Mouse (Mus musculus): ENCODE measurements around the gene Aaed1. TPM values are rescaled to one million over a fixed set of nuclear protein-coding genes. Genes with fewer than 3 reads are reported as not detected.

Gene Aaed1
- polyA plus RNA-seq, 1 experiment: 41.0 TPM

DNA sequence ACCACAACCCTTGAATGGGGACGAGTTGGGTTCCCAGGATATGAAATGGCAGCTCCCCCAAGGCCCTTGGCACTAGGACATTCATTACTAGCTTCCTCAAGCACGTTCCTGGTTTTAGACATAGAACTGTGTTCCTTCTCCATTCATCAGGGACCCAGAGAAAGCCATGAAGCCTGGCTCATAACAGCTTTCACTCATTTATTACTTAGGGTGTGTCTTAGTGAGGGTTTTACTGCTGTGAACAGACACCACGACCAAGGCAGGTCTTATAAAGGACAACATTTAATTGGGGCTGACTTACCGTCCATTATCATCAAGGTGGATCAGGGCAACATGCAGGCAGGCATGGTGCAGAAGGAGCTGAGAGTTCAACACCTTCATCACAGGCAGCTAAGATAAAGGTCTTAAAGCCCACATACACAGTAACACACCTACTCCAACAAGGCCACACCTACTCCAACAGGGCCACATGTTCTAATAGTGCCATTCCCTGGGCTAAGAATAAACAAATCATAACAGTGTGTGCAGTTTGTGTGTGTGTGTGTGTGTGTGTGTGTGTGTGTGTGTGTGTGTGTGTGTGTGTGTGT lies 23.1 kb upstream of the Aaed1 start:
- H3K27ac ChIP-seq (ENCODE audit: insufficient read depth, low read length): no peak overlapping the region
- H3K4me1 ChIP-seq (ENCODE audit: control insufficient read depth, insufficient read depth, low read length): no peaks in the 10 kb centered on the region
- TF ChIP-seq POLR2A (IDR thresholded peaks at IDR 0.05; ENCODE audit: low read depth, low read length) (no peak), CTCF (IDR thresholded peaks at IDR 0.05; ENCODE audit: borderline replicate concordance, insufficient read depth, low read length) (no peak)
- H3K4me3 ChIP-seq (ENCODE audit: insufficient read depth, low read length): no peak overlapping the region

DNA sequence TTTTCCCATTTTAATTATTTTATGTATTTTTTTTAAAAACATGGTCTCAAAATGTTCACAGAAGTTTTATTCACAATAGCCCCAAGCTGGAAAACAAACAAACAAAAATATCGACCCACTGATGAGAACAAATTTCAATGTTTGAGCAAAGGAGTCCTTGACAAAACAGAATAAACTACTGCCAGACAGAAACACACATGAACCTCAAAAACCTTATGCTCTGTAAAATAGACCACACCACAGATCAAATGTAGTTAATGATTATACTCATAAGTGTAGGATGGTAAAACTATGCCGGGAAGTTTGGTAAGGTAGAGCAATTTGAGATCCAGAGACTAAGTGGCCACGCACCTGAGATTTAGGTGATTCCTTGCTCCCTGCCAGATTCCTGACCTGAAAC lies 20.6 kb upstream of the Aaed1 start:
- Histone ChIP-seq H3K27ac (ENCODE audit: insufficient read depth, low read length) (no peak overlapping the region), H3K4me1 (ENCODE audit: control insufficient read depth, insufficient read depth, low read length) (no peaks in the 10 kb centered on the region), H3K4me3 (ENCODE audit: insufficient read depth, low read length) (no peak overlapping the region)
- TF ChIP-seq CTCF (IDR thresholded peaks at IDR 0.05; ENCODE audit: borderline replicate concordance, insufficient read depth, low read length): no peak
- no peak for TF ChIP-seq POLR2A (IDR thresholded peaks at IDR 0.05; ENCODE audit: low read depth, low read length)

DNA sequence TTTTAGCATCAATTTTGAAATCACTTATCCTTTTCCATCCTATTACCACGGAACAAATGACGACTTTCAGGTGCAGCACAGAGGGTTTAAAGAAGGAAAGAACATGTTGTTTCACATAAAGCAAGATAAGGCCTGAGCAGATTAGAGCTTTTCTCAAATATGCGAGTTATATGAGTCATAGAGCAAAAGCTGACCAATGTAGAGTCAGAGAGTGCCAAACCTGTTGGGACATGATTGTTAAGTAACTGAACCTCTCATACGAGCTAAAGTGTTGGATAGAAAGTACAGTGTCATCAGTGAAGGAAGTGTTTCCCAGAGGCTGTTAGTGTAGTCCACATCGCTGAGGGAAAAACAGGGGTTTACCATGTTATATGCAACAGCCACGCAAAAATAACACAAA lies 19.8 kb upstream of the Aaed1 start:
- no peak overlapping the region for H3K4me3 ChIP-seq (ENCODE audit: insufficient read depth, low read length)
- no peak for TF ChIP-seq CTCF (IDR thresholded peaks at IDR 0.05; ENCODE audit: borderline replicate concordance, insufficient read depth, low read length)
- no peak for TF ChIP-seq POLR2A (IDR thresholded peaks at IDR 0.05; ENCODE audit: low read depth, low read length)
- no peak overlapping the region for H3K27ac ChIP-seq (ENCODE audit: insufficient read depth, low read length)
- no peaks in the 10 kb centered on the region for H3K4me1 ChIP-seq (ENCODE audit: control insufficient read depth, insufficient read depth, low read length)

DNA sequence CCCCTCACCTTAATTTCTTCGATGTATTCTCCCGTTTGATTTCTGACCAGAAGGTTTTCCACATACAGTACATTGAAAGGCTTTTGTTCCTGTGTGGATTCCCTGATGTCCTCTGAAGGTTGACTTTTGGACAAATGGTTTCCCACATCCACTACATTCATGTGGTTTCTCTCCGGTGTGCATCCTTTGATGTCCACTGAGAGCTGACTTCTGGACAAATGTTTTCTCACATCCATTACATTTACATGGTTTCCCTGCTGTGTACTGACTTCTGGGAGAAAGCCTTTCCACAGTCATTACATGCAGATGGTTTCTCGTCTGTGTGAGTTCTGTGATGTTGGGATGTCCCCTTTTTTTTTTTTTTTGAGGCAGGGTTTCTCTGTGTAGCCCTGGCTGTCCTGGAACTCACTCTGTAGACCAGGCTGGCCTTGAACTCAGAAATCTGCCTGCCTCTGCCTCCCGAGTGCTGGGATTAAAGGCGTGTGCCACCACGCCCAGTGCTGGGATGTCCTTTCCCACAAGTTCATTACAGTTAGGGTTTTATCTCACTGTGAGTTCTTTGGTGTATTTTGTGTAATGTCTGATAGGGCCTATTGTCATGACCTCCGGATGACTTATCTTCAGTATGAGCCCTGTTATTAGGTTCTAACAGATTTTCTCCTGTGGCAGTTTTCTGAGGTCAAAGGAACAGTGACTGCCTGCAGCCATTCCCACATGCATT lies 10.2 kb upstream of the Aaed1 start:
- Histone ChIP-seq H3K27ac (ENCODE audit: insufficient read depth, low read length) (no peak overlapping the region), H3K4me3 (ENCODE audit: insufficient read depth, low read length) (no peak overlapping the region), H3K4me1 (ENCODE audit: control insufficient read depth, insufficient read depth, low read length) (no peaks in the 10 kb centered on the region)
- no peak for TF ChIP-seq POLR2A (IDR thresholded peaks at IDR 0.05; ENCODE audit: low read depth, low read length)
- TF ChIP-seq CTCF (IDR thresholded peaks at IDR 0.05; ENCODE audit: borderline replicate concordance, insufficient read depth, low read length): no peak

DNA sequence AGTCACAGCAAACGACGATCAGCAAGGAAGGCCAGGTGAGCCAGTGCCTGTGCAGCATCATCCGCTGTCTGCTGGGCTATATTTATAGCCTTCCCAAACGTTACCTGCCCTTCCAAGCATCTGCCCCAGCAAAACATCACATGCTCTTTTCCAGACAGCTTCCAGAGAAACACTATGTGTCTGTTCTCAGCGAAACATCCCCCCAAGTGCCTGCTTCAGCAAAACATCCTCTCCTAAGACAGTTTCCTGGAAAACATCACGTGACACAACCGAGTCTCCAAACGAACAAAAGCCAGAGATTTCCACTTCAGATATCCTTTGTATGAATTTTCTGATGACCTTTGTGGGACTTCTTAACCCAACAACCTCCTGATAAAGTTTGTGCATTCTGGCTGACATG lies 7.8 kb upstream of the Aaed1 start:
- H3K4me3 ChIP-seq (ENCODE audit: insufficient read depth, low read length): no peak overlapping the region
- no peak overlapping the region for H3K27ac ChIP-seq (ENCODE audit: insufficient read depth, low read length)
- TF ChIP-seq CTCF (IDR thresholded peaks at IDR 0.05; ENCODE audit: borderline replicate concordance, insufficient read depth, low read length) (no peak), POLR2A (IDR thresholded peaks at IDR 0.05; ENCODE audit: low read depth, low read length) (no peak)
- no peaks in the 10 kb centered on the region for H3K4me1 ChIP-seq (ENCODE audit: control insufficient read depth, insufficient read depth, low read length)

DNA sequence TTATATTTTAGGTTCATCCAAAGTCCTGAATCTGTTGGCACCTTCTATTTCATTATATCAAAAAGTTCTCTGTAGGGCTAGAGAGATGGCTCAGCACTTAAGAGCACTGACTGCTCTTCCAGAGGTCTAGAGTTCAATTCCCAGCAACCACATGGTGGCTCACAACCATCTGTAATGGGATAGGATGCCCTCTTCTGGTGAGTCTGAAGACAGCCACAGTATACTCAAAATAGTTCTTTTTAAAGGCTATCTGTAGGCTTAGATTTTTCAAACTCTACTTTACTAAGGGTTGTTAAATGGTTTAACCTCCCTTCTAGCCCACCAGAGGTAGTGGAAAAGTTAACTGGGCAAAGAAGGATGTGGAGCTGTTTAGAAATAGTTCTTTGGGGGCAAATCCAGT lies 7.3 kb upstream of the Aaed1 start:
- TF ChIP-seq POLR2A (IDR thresholded peaks at IDR 0.05; ENCODE audit: low read depth, low read length): no peak
- TF ChIP-seq CTCF (IDR thresholded peaks at IDR 0.05; ENCODE audit: borderline replicate concordance, insufficient read depth, low read length): no peak
- Histone ChIP-seq H3K27ac (ENCODE audit: insufficient read depth, low read length) (no peak overlapping the region), H3K4me1 (ENCODE audit: control insufficient read depth, insufficient read depth, low read length) (no peaks in the 10 kb centered on the region), H3K4me3 (ENCODE audit: insufficient read depth, low read length) (no peak overlapping the region)

DNA sequence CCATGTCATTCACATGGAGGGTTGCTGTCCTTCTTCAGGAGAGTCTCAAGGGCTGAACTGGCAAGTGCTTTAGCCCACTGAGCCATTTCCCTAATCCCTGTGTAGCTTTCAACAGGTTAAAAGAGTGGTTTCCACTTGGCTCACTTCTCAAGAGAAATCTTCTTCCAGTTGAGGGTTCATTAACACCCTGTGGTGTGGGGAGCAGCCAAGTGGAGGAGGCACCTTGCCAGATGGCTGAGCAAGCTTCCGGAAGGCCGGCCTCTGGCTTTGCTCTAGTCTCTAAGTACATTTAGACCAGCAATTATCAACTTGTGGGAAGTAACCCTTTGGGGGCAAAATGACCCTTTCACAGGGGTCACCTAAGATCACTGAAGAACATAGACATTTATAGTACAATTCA lies 5.8 kb upstream of the Aaed1 start:
- TF ChIP-seq CTCF (IDR thresholded peaks at IDR 0.05; ENCODE audit: borderline replicate concordance, insufficient read depth, low read length) (no peak), POLR2A (IDR thresholded peaks at IDR 0.05; ENCODE audit: low read depth, low read length) (no peak)
- Histone ChIP-seq H3K4me3 (ENCODE audit: insufficient read depth, low read length) (no peak overlapping the region), H3K4me1 (ENCODE audit: control insufficient read depth, insufficient read depth, low read length) (no peaks in the 10 kb centered on the region), H3K27ac (ENCODE audit: insufficient read depth, low read length) (no peak overlapping the region)

DNA sequence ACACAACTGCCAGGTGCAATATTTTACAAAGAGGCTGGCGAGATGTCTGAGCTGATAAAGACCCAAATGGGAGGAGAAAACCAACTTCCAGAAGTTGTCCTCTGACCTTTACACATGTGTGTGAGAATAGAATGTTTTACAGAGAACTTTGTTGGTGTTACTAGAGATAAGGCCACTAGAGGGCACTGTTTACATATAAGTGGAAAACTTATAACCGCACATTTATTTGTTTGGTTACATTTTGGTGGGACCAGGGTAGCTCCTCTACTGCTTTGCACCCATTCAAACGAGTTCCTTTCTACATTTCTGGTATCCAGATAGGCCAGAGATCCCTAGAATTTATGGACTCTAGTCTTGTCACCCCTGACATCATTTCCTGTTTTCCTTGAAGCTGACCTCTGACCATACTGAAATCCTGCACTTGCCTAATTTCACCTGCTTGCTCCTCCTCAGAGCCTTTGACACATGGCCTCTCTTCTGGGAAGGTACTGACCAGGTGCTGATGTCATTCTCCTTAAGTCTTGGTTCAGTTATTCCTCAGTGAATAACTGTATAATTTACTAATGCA lies 3.1 kb upstream of the Aaed1 start:
- H3K27ac ChIP-seq (ENCODE audit: insufficient read depth, low read length): no peak overlapping the region

DNA sequence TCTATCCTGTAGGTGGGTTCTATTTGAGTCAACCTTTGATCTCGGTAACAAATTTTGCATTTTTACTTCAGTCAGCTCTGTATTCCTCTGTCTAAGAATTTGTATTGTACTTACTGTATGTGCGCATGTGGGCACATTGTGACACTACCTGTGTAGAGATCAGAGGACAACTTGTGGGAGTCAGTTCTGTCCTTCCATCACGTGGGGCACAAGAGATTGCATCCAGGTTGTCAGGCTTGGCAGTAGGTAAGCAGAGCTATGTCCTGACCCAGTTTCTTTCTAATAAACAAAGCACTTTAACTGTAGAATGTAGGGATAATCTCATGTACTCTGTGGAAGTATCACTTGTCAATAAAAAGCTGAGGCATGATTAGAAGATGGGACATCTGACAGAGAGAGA lies 1.5 kb upstream of the Aaed1 start:
- TF ChIP-seq POLR2A (IDR thresholded peaks at IDR 0.05; ENCODE audit: low read depth, low read length) (no peak), CTCF (IDR thresholded peaks at IDR 0.05; ENCODE audit: borderline replicate concordance, insufficient read depth, low read length) (no peak)
- H3K27ac ChIP-seq (ENCODE audit: insufficient read depth, low read length): no peak overlapping the region
- H3K4me3 ChIP-seq (ENCODE audit: insufficient read depth, low read length): no peak overlapping the region
- 0 out of 2 replicates have a peak, but pooled peaks cover 8% of the 10 kb centered on the region for H3K4me1 ChIP-seq (ENCODE audit: control insufficient read depth, insufficient read depth, low read length)

More for the DNA sequence above, 3.1 kb upstream of the Aaed1 start:
- Histone ChIP-seq H3K4me3 (ENCODE audit: insufficient read depth, low read length) (no peak overlapping the region), H3K4me1 (ENCODE audit: control insufficient read depth, insufficient read depth, low read length) (0 out of 2 replicates have a peak, but pooled peaks cover 7% of the 10 kb centered on the region)
- TF ChIP-seq CTCF (IDR thresholded peaks at IDR 0.05; ENCODE audit: borderline replicate concordance, insufficient read depth, low read length): no peak
- TF ChIP-seq POLR2A (IDR thresholded peaks at IDR 0.05; ENCODE audit: low read depth, low read length): no peak

DNA sequence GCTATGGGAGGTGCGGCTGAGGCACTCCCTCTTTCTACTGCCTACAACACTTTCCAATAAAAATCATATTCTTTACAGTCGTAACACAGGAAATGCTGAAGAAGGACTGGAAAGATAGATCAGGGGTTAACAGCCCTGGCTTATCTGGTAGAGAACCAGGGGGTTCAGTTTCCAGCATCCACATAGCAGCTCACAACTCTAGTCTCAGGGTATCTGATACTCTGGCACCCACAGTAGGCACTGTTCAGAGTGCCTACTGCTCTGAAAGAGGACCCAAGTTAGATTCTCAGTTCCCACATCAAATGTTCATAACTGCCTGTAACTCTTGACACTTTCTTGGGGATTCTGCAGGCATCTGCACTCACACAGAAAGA lies 393 bp upstream of the Aaed1 start:
- Histone ChIP-seq H3K4me3 (ENCODE audit: insufficient read depth, low read length) (peak overlapping the region; percentile 8; the same call in 1 of the 2 replicates), H3K27ac (ENCODE audit: insufficient read depth, low read length) (no peak overlapping the region), H3K4me1 (ENCODE audit: control insufficient read depth, insufficient read depth, low read length) (0 out of 2 replicates have a peak, but pooled peaks cover 8% of the 10 kb centered on the region)
- TF ChIP-seq POLR2A (IDR thresholded peaks at IDR 0.05; ENCODE audit: low read depth, low read length) (no peak; the same call in 1 of the 2 replicates), CTCF (IDR thresholded peaks at IDR 0.05; ENCODE audit: borderline replicate concordance, insufficient read depth, low read length) (no peak)
